Mouse (Mus musculus) heart, embryonic 14.5 days (tissue): ENCODE results near the gene Homer3. TPM values are rescaled to one million over a fixed set of nuclear protein-coding genes. Genes with fewer than 3 reads are reported as not detected.

Source experiments
- ATAC-seq: fragments of 200-750 bp; cut with Nextera tagmentation; 2 replicates; pipeline ENCODE4 v1.8.0; 2017; ENCODE audit warnings: low read depth, moderate TSS enrichment; ENCODE audit not compliant: insufficient number of reproducible peaks, insufficient read depth, low FRiP score
- H3K27ac ChIP-seq, 2 experiments: fragments of 200-500 bp in 1 of 2; fragments of 300-500 bp in 1 of 2; sonication (generic) in 1 of 2; replicated peaks in 1 of 2; 2 replicates each; pipeline ENCODE4 v1.5.1; 2012 to 2014; ENCODE audit warnings: low read depth in 2 of 2, low read length in 2 of 2, control low read depth in 1 of 2, mild to moderate bottlenecking in 1 of 2, mixed read lengths in 1 of 2; ENCODE audit not compliant: control insufficient read depth in 1 of 2, insufficient read depth in 1 of 2
- H3K27me3 ChIP-seq: fragments of 300-500 bp; sonication (generic); 2 replicates; pipeline ENCODE4 v1.6.1; 2014; ENCODE audit warnings: mild to moderate bottlenecking, low read length, control low read depth; ENCODE audit not compliant: control insufficient read depth, insufficient read depth
- H3K36me3 ChIP-seq: fragments of 300-500 bp; sonication (generic); 2 replicates; pipeline ENCODE4 v1.6.1; 2014; ENCODE audit warnings: mild to moderate bottlenecking, control low read depth, low read length, mixed read lengths; ENCODE audit not compliant: control insufficient read depth, insufficient read depth
- H3K4me1 ChIP-seq, 2 experiments: fragments of 200-500 bp in 1 of 2; fragments of 300-500 bp in 1 of 2; sonication (generic) in 1 of 2; 2 replicates each; pipeline ENCODE4 v1.6.1; 2012 to 2014; ENCODE audit warnings: low read length in 2 of 2, control low read depth in 1 of 2, mixed read lengths in 1 of 2; ENCODE audit not compliant: control insufficient read depth in 2 of 2, insufficient read depth in 2 of 2
- H3K4me2 ChIP-seq: fragments of 300-500 bp; sonication (generic); 2 replicates; pipeline ENCODE4 v1.6.1; 2014; ENCODE audit warnings: mild to moderate bottlenecking, low read length
- H3K4me3 ChIP-seq, 2 experiments: fragments of 200-500 bp in 1 of 2; fragments of 300-500 bp in 1 of 2; sonication (generic) in 1 of 2; 2 replicates each; pipeline ENCODE4 v1.5.1; 2012 to 2014; ENCODE audit warnings: low read length in 2 of 2, mild to moderate bottlenecking in 2 of 2, control low read depth in 1 of 2, low read depth in 1 of 2, moderate library complexity in 1 of 2; ENCODE audit not compliant: control insufficient read depth in 1 of 2, insufficient read depth in 1 of 2
- H3K9ac ChIP-seq: fragments of 300-500 bp; sonication (generic); 2 replicates; pipeline ENCODE4 v1.6.1; 2014; ENCODE audit warnings: mild to moderate bottlenecking, low read length
- H3K9me3 ChIP-seq: fragments of 300-500 bp; sonication (generic); 2 replicates; pipeline ENCODE4 v1.6.1; 2016; ENCODE audit warnings: low read length, control low read depth; ENCODE audit not compliant: control insufficient read depth
- WGBS: fragments of 180-500 bp; shearing (Covaris S2); extraction: QIAGEN DNeasy Blood & Tissue Kit; methylation state at CpG from one replicate; pipeline ENCODE4 v1.1.7; 2014; 5-methylcytosine and 5-hydroxymethylcytosine counted together
- polyA plus RNA-seq: library from polyadenylated mRNA; unstranded; fragments of >200 nt; fragmentation: Nextera tagmentation; extraction: Ambion mirVana; gene quantifications from 2 replicates; pipeline ENCODE4 v1.2.1, GENCODE M21; 2014

Homer3 gene
- polyA plus RNA-seq, result 22.2 and 25.0 TPM in 2 replicates

DNA sequence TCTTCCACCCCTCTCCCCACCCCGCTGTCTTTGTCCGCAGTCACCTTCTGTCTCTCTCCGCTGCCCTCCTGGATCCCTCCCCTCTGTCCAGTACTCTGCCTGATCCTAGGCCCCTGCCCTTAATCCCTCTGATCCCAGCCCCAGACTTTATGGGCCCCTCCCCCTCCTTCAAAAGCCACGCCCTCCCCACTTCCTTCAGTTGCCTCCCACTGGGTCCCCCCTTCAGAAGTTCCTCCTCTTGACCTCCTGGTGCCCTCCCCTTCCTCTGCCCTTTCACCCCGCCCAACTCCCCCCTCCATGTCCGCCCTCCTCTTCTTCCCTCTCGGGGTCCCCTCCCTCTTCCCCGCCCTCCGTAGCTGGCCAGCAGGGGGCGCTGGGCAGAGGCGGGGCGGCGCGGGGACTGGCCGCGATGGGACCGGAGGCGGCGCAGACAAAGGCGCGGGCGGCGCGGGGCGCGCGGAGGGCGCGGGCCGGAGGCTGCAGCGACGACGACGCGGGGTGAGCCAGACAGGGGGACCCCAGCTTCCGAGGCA lies at the start of gene Homer3:
TSS of gene Homer3 (plus strand) at position 225 of the 533 bp plus-strand sequence.
- Histone ChIP-seq H3K36me3 (peaks cover 31% of the 10 kb centered on the region), H3K9me3 (no peaks in the 10 kb centered on the region), H3K4me1 (peaks cover 24 to 25% of the 10 kb centered on the region in 2 experiments), H3K27ac (peak within 1 kb of the TSS; percentile 36 to 65), H3K4me2 (peak within 1 kb of the TSS; percentile 85), H3K9ac (peak within 1 kb of the TSS; percentile 92), H3K4me3 (peak within 1 kb of the TSS; percentile 75 to 76), H3K27me3 (no peaks in the 10 kb centered on the region)
- ATAC-seq, result peak; percentile 80
- 2% methylated on average over 32 of the region's 36 CpGs for WGBS

DNA sequence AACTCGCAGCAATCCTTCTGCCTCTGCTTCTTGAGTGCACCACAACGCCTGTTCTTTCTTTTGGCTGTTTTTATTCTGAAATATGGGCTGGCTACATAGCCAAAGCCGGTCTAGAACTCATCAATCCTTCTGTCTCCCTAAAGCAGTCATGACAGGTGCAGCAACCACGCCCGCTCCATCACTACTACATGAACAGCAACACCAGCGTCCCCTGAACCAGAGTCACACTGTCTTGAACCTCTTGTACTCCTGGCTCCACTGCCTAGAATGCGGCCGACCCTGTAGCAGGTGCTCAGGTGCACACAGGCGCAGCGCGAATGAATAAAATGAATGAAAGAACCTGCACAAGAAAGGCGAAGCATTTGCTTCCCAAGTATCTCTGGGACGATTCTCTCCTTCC lies 49.0 kb upstream of the Homer3 start:
- Histone ChIP-seq H3K4me2 (peak overlapping the region; percentile 96), H3K4me1 (peaks cover 6 to 19% of the 10 kb centered on the region in 2 experiments), H3K9me3 (no peaks in the 10 kb centered on the region), H3K36me3 (peaks cover 51% of the 10 kb centered on the region), H3K27ac (0 out of 4 replicates have a peak overlapping the region, but pooled peaks of 1 of the 2 experiments have one; percentile 91), H3K9ac (peak overlapping the region; percentile 88), H3K4me3 (peak overlapping the region; percentile 67 to 74), H3K27me3 (no peaks in the 10 kb centered on the region)
- ATAC-seq, result no peak
- 6% methylated on average over 13 of the region's 13 CpGs for WGBS

DNA sequence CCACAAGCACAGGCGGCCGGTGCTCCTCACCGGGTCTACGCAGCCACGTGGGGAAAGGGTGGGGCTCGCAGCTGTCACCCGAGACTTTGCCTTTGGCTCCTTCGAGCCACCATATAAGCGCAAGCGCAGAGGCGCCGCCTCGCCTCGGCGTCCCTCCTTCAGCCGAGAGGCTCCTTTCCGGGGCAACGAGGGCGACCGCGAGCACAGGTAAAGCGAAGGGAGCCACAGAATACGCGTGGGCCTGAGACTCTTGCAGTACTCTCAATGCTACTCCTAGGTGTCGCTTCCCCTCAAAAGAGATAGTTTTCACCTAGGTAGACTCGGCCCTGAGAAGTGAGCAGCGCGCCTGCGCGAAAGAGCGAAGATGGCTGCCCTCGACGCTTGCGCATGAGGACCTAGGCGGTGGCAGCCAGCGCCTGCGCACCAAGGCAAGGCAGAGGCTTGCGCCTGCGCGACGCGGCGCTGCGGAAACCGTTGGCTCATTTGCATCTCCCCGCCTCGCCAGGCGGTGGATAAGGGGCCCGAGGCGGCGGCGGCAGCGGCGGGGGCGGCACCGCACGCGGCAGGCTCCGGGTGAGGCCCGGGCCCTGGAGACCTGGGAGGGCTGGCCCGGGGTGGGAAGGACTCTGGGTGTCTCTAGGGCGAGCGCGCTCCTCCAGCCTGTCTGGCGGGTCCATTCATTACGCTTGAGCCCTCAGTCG lies 48.4 kb upstream of the Homer3 start, which contains the start of the genes Sugp2 and Armc6:
TSS of gene Sugp2 (plus strand) at position 147 of the 701 bp plus-strand sequence.
TSS of gene Armc6 (minus strand) at position 387 of the 701 bp plus-strand sequence.
- Histone ChIP-seq H3K4me2 (peak within 1 kb of the TSS; percentile 96), H3K36me3 (peaks cover 51% of the 10 kb centered on the region), H3K4me1 (peaks cover 6 to 19% of the 10 kb centered on the region in 2 experiments), H3K9ac (peak within 1 kb of the TSS; percentile 88), H3K9me3 (no peaks in the 10 kb centered on the region), H3K4me3 (peak within 1 kb of the TSS; percentile 67 to 74), H3K27me3 (no peaks in the 10 kb centered on the region), H3K27ac (peak within 1 kb of the TSS; percentile 90 to 91)
- peak; percentile 95 for ATAC-seq
- WGBS, result under 1% methylated on average over 60 of the region's 67 CpGs

DNA sequence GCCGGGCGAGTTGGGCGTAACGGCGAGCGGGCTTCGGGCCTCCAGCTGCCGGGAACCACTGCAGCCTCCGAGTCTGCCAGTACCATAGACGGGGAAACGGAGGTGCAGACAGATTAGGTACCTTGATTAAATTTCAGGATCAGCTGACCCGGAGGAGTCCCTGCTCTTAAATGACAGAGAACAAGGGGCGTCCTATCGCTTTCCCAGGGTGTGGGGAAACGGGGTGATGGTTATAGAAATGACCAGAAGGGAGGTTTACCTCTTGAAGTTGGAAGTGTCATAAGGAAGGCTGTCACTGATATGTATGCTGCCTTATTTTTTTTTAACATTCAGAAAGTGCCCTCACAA lies 47.9 kb upstream of the Homer3 start:
- no peaks in the 10 kb centered on the region for H3K27me3 ChIP-seq
- H3K27ac ChIP-seq, result peak overlapping the region; percentile 40 to 91
- peaks cover 51% of the 10 kb centered on the region for H3K36me3 ChIP-seq
- peak overlapping the region; percentile 88 for H3K9ac ChIP-seq
- no peak for ATAC-seq
- H3K4me1 ChIP-seq, result peaks cover 6 to 19% of the 10 kb centered on the region in 2 experiments
- H3K4me2 ChIP-seq, result peak overlapping the region; percentile 85
- peak overlapping the region; percentile 67 to 74 for H3K4me3 ChIP-seq
- no peaks in the 10 kb centered on the region for H3K9me3 ChIP-seq
- 1% methylated on average over 15 of the region's 15 CpGs for WGBS

DNA sequence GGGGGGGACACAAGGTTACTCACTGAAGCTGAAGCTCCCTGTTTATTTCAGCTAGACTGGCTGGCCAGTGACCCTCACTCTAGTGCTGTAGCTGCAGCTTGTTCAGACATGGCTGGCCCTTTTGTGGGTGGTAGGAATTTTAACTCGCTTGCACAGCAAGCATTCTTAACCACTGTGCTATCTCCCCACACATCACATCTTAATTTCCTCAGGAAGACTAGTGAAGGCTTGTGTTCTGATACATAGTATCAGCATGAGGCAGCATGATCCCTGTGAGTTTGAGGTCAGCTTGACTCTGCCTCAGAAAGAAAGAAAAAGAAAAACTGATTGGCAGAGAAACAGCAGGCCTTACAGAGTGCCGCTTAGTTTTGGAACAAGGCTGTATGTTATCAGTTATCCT lies 44.8 kb upstream of the Homer3 start:
- Histone ChIP-seq H3K27ac (no peak overlapping the region), H3K27me3 (no peaks in the 10 kb centered on the region), H3K9me3 (no peaks in the 10 kb centered on the region), H3K4me2 (no peak overlapping the region), H3K36me3 (peaks cover 67% of the 10 kb centered on the region), H3K9ac (no peak overlapping the region), H3K4me3 (no peak overlapping the region), H3K4me1 (peaks cover 6 to 19% of the 10 kb centered on the region in 2 experiments)
- ATAC-seq, result no peak
- 75% methylated on average over 2 of the region's 2 CpGs for WGBS

DNA sequence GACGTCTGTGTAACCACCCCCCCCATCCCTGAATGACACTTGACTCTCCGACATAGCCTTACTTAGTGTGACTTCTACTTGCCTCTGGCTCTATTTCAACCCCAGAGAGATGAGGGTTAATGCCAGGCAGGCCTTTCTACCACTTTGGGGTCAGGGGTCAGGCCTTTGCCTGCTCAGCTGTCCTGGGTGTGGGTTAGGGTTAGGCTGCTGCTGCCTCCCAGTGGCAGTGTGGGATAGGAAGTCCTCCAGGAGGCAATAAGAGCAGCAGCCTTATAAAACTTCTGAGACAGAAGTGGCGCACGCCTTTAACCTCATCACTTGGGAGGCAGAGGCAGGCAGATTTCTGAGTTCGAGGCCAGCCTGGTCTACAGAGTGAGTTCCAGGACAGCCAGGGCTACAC lies 42.0 kb upstream of the Homer3 start:
- Histone ChIP-seq H3K4me1 (peaks cover 2 to 6% of the 10 kb centered on the region in 2 experiments; a peak in 3 of 4 replicates), H3K36me3 (peaks cover 91% of the 10 kb centered on the region), H3K9ac (no peak overlapping the region), H3K27me3 (no peaks in the 10 kb centered on the region), H3K4me2 (no peak overlapping the region), H3K27ac (no peak overlapping the region), H3K4me3 (no peak overlapping the region), H3K9me3 (no peaks in the 10 kb centered on the region)
- 89% methylated on average over 5 of the region's 5 CpGs for WGBS
- no peak for ATAC-seq

DNA sequence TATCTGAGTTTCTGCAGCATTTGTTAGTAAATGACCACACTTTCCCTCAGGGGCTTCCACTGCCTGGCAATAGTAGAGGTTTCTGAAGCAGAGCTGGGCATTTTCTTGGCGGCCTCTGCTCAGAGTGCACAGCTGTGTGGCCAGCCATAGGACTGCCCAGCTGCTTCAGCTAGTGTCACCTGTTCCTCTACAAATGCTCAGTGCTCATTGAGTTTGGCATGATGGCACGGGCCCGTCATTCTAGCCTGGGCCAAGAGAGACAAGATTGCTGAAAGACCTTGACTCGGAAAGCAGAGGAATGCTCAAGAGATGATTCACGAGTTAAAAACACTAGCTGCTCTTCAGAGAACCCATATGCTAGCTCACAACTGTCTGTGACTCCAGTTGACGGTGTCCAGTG lies 36.0 kb upstream of the Homer3 start:
- H3K4me2 ChIP-seq, result no peak overlapping the region
- H3K9me3 ChIP-seq, result no peaks in the 10 kb centered on the region
- H3K27me3 ChIP-seq, result no peaks in the 10 kb centered on the region
- peaks cover 96% of the 10 kb centered on the region for H3K36me3 ChIP-seq
- H3K27ac ChIP-seq, result no peak overlapping the region
- no peak overlapping the region for H3K4me3 ChIP-seq
- no peak for ATAC-seq
- H3K9ac ChIP-seq, result no peak overlapping the region
- 86% methylated on average over 6 of the region's 6 CpGs for WGBS
- H3K4me1 ChIP-seq, result no peaks in the 10 kb centered on the region
